22 mouse cellular contexts compared by ENCODE assay signal in genomic region chr7:49032216-49032615, GRCm38 (mm10).
DNase-seq lines count a peak whose midpoint lies in the region; ATAC-seq lines count a peak whose summit lies in the region.
"Had no signal": no experiment of that assay in that cellular context is flagged by ENCODE, and none has a peak within 500 bp of the region (broad histone marks: within the 10 kb centered on the region; RNA-seq: fewer than 3 reads in every experiment).

No protein-coding gene starts in this region.

- no peak overlapping the region for H3K9ac ChIP-seq in heart, embryonic 13.5 days
- no peak overlapping the region for H3K9ac ChIP-seq in heart, embryonic 12.5 days
- H3K9ac ChIP-seq in kidney, embryonic 14.5 days (ENCODE audit: low read depth, low read length) = no peak overlapping the region
- H3K9ac ChIP-seq in midbrain, embryonic 11.5 days (ENCODE audit: low read length) = no peak overlapping the region
- H3K9ac ChIP-seq: forebrain, embryonic 15.5 days; hindbrain, embryonic 14.5 days; liver, embryonic 13.5 days; midbrain, embryonic 15.5 days; neural tube, embryonic 12.5 days had no signal

- H3K36me3 ChIP-seq in heart, embryonic 13.5 days = no peaks in the 10 kb centered on the region
- H3K36me3 ChIP-seq in heart, embryonic 12.5 days = no peaks in the 10 kb centered on the region
- no peaks in the 10 kb centered on the region for H3K36me3 ChIP-seq in kidney, embryonic 14.5 days (ENCODE audit: control insufficient read depth, insufficient read depth, low read length)
- no peaks in the 10 kb centered on the region for H3K36me3 ChIP-seq in midbrain, embryonic 11.5 days (ENCODE audit: control insufficient read depth, insufficient read depth, low read length)
- H3K36me3 ChIP-seq: embryonic facial prominence, embryonic 10.5 days; forebrain, embryonic 15.5 days; liver, embryonic 13.5 days; midbrain, embryonic 15.5 days; neural tube, embryonic 12.5 days had no signal

- WGBS in heart, embryonic 13.5 days = 32% methylated on average over 4 of the region's 4 CpGs
- 45% methylated on average over 4 of the region's 4 CpGs for WGBS in heart, embryonic 12.5 days
- 67% methylated on average over 4 of the region's 4 CpGs for WGBS in kidney, embryonic 14.5 days
- 90% methylated on average over 4 of the region's 4 CpGs for WGBS in midbrain, embryonic 11.5 days

- no peak overlapping the region for H3K4me2 ChIP-seq in heart, embryonic 13.5 days
- no peak overlapping the region for H3K4me2 ChIP-seq in heart, embryonic 12.5 days
- H3K4me2 ChIP-seq in kidney, embryonic 14.5 days (replicated peaks; ENCODE audit: low read depth, low read length) = no peak overlapping the region
- no peak overlapping the region for H3K4me2 ChIP-seq in midbrain, embryonic 11.5 days
- H3K4me2 ChIP-seq: forebrain, embryonic 15.5 days; hindbrain, embryonic 14.5 days; liver, embryonic 13.5 days; midbrain, embryonic 15.5 days; neural tube, embryonic 12.5 days had no signal

- H3K4me1 ChIP-seq in heart, embryonic 13.5 days = peaks cover 24% of the 10 kb centered on the region
- peaks cover 16% of the 10 kb centered on the region for H3K4me1 ChIP-seq in heart, embryonic 12.5 days (replicated peaks)
- H3K4me1 ChIP-seq in kidney, embryonic 14.5 days (ENCODE audit: control insufficient read depth, insufficient read depth, low read length) = no peaks in the 10 kb centered on the region
- H3K4me1 ChIP-seq in midbrain, embryonic 11.5 days (ENCODE audit: control insufficient read depth, insufficient read depth, low read length) = peaks cover 12% of the 10 kb centered on the region
- H3K4me1 ChIP-seq: forebrain, embryonic 15.5 days; liver, embryonic 13.5 days; megakaryocyte, embryonic 14.5 days had no signal

- H3K9me3 ChIP-seq in heart, embryonic 13.5 days = no peaks in the 10 kb centered on the region
- no peaks in the 10 kb centered on the region for H3K9me3 ChIP-seq in heart, embryonic 12.5 days (replicated peaks)
- no peaks in the 10 kb centered on the region for H3K9me3 ChIP-seq in kidney, embryonic 14.5 days (ENCODE audit: control insufficient read depth, low read length)
- H3K9me3 ChIP-seq in midbrain, embryonic 11.5 days (ENCODE audit: control insufficient read depth, low read length) = no peaks in the 10 kb centered on the region
- H3K9me3 ChIP-seq: embryonic facial prominence, embryonic 10.5 days; forebrain, embryonic 15.5 days; liver, embryonic 13.5 days; megakaryocyte, embryonic 14.5 days; midbrain, embryonic 15.5 days; neural tube, embryonic 12.5 days had no signal

- no peak for ATAC-seq in heart, embryonic 13.5 days (ENCODE audit: extremely low read depth, insufficient number of reproducible peaks, low FRiP score, low TSS enrichment)
- no peak for ATAC-seq in heart, embryonic 12.5 days (ENCODE audit: insufficient number of reproducible peaks, low FRiP score)
- no peak for ATAC-seq in kidney, embryonic 14.5 days (ENCODE audit: low FRiP score, low TSS enrichment)
- ATAC-seq in midbrain, embryonic 11.5 days (ENCODE audit: low FRiP score) = no peak
- ATAC-seq: CD4-positive, CD25-positive, alpha-beta regulatory T cell, adult 4 months; forebrain, embryonic 15.5 days; midbrain, embryonic 15.5 days had no signal

- H3K4me3 ChIP-seq in heart, embryonic 13.5 days = no peak overlapping the region
- no peak overlapping the region for H3K4me3 ChIP-seq in heart, embryonic 12.5 days
- H3K4me3 ChIP-seq in kidney, embryonic 14.5 days (ENCODE audit: low read length) = no peak overlapping the region
- no peak overlapping the region for H3K4me3 ChIP-seq in midbrain, embryonic 11.5 days (ENCODE audit: low read depth, low read length)
- H3K4me3 ChIP-seq: embryonic facial prominence, embryonic 10.5 days; forebrain, embryonic 15.5 days; liver, embryonic 13.5 days; megakaryocyte, embryonic 14.5 days; midbrain, embryonic 15.5 days; neural tube, embryonic 12.5 days had no signal

- H3K27me3 ChIP-seq in heart, embryonic 13.5 days (replicated peaks) = peaks cover 6% of the 10 kb centered on the region; the same call in 1 of the 2 replicates
- no peaks in the 10 kb centered on the region for H3K27me3 ChIP-seq in heart, embryonic 12.5 days (replicated peaks)
- no peaks in the 10 kb centered on the region for H3K27me3 ChIP-seq in kidney, embryonic 14.5 days (ENCODE audit: control insufficient read depth, insufficient read depth, low read length)
- H3K27me3 ChIP-seq in midbrain, embryonic 11.5 days (ENCODE audit: control insufficient read depth, insufficient read depth, low read length) = no peaks in the 10 kb centered on the region
- H3K27me3 ChIP-seq: forebrain, embryonic 15.5 days; liver, embryonic 13.5 days; midbrain, embryonic 15.5 days; neural tube, embryonic 12.5 days had no signal

- DNase-seq in kidney, adult 18-20 months = peak; percentile 22
- peak; percentile 77 for DNase-seq in kidney, adult 9 months
- DNase-seq in kidney, postnatal 36 days = peak; percentile 53 to 61
- no peak for DNase-seq in urinary bladder, postnatal 25 days (ENCODE audit: low spot score)
- DNase-seq in midbrain, embryonic 11.5 days (ENCODE audit: low spot score, missing footprints) = no peak
- DNase-seq: cerebellum, adult 11-12 months; cerebellum, postnatal 10 days; heart, postnatal 10 days; liver, embryonic 13.5 days; lung, adult 2 months; right cerebral cortex, postnatal 25 days; spleen, adult 18-20 months had no signal

- peak overlapping the region; percentile 17; the same call in 1 of the 2 replicates for H3K27ac ChIP-seq in heart, embryonic 13.5 days (replicated peaks)
- H3K27ac ChIP-seq in heart, embryonic 12.5 days (ENCODE audit: poor library complexity, severe bottlenecking) = no peak overlapping the region
- H3K27ac ChIP-seq in kidney, embryonic 14.5 days (ENCODE audit: low read depth, low read length) = no peak overlapping the region
- H3K27ac ChIP-seq in midbrain, embryonic 11.5 days (ENCODE audit: low read depth, low read length) = no peak overlapping the region
- H3K27ac ChIP-seq: embryonic facial prominence, embryonic 10.5 days; forebrain, embryonic 15.5 days; hindbrain, embryonic 14.5 days; liver, embryonic 13.5 days; midbrain, embryonic 15.5 days; neural tube, embryonic 12.5 days had no signal

Comparison
In these comparisons a context has a peak if more than half of its experiments do, and no peak if none do; other contexts are left out.
1. DNase-seq: peak in kidney, adult 18-20 months (single experiment), kidney, adult 9 months (single experiment) and kidney, postnatal 36 days (2 of 2); none in urinary bladder, postnatal 25 days (single experiment) and midbrain, embryonic 11.5 days (single experiment).